In genomic region chr9:45838069-45838433, GRCm38 (mm10) we compare ENCODE assay signal across 8 mouse cellular contexts. TPM values are rescaled to one million over a fixed set of nuclear protein-coding genes. Genes with fewer than 3 reads are reported as not detected.
DNase-seq lines count a peak whose midpoint lies in the region; ATAC-seq lines count a peak whose summit lies in the region.
"Had no signal": no experiment of that assay in that cellular context is flagged by ENCODE, and none has a peak within 500 bp of the region (broad histone marks: within the 10 kb centered on the region; RNA-seq: fewer than 3 reads in every experiment).

No protein-coding gene starts in this region.

- H3K4me1 ChIP-seq in lung, embryonic 16.5 days (replicated peaks; ENCODE audit: control insufficient read depth, insufficient read depth, low read length) = peaks cover 20% of the 10 kb centered on the region
- H3K4me1 ChIP-seq in forebrain, embryonic 16.5 days (replicated peaks; ENCODE audit: control insufficient read depth, insufficient read depth, low read length) = peaks cover 31% of the 10 kb centered on the region
- H3K4me1 ChIP-seq in limb, embryonic 15.5 days = peaks cover 28% of the 10 kb centered on the region
- H3K4me1 ChIP-seq in stomach, embryonic 15.5 days = peaks cover 29% of the 10 kb centered on the region

- DNase-seq in lung, postnatal 25 days (ENCODE audit: low spot score) = no peak
- DNase-seq in frontal cortex, postnatal 10 days (ENCODE audit: low spot score in 2 of 2) = no peak
- no peak for DNase-seq in embryo, embryonic 11 days
- DNase-seq: thymus, postnatal 25 days had no signal

- peak overlapping the region; percentile 89 for H3K4me3 ChIP-seq in lung, embryonic 16.5 days (ENCODE audit: low read length)
- peak overlapping the region; percentile 93 for H3K4me3 ChIP-seq in forebrain, embryonic 16.5 days (replicated peaks; ENCODE audit: low read length)
- H3K4me3 ChIP-seq in limb, embryonic 15.5 days = peak overlapping the region; percentile 81
- H3K4me3 ChIP-seq in stomach, embryonic 15.5 days (replicated peaks) = peak overlapping the region; percentile 84

- H3K9ac ChIP-seq in lung, embryonic 16.5 days (ENCODE audit: low read length) = no peak overlapping the region; the same call in 1 of the 2 replicates
- H3K9ac ChIP-seq in forebrain, embryonic 16.5 days (replicated peaks; ENCODE audit: low read depth, low read length) = no peak overlapping the region
- no peak overlapping the region for H3K9ac ChIP-seq in limb, embryonic 15.5 days
- H3K9ac ChIP-seq in stomach, embryonic 15.5 days = no peak overlapping the region

- H3K27ac ChIP-seq in lung, embryonic 16.5 days (ENCODE audit: low read length) = no peak overlapping the region
- H3K27ac ChIP-seq in forebrain, embryonic 16.5 days (ENCODE audit: low read length) = no peak overlapping the region
- H3K27ac ChIP-seq in limb, embryonic 15.5 days = peak overlapping the region; percentile 76; the same call in 1 of the 2 replicates
- H3K27ac ChIP-seq in stomach, embryonic 15.5 days = 0 out of 2 replicates have a peak overlapping the region, but pooled peaks have one; percentile 51

- no peak for ATAC-seq in lung, embryonic 16.5 days (ENCODE audit: low read depth)
- no peak for ATAC-seq in forebrain, embryonic 16.5 days
- ATAC-seq in limb, embryonic 15.5 days (ENCODE audit: insufficient number of reproducible peaks, low FRiP score, low TSS enrichment, low read depth) = no peak; the same call in 1 of the 2 replicates
- ATAC-seq in stomach, embryonic 15.5 days (ENCODE audit: insufficient read depth, low FRiP score, low read depth) = peak; percentile 6; the same call in 1 of the 2 replicates

- 22% methylated on average over 4 of the region's 4 CpGs for WGBS in lung, embryonic 16.5 days
- WGBS in forebrain, embryonic 16.5 days = 21% methylated on average over 4 of the region's 4 CpGs
- 17% methylated on average over 4 of the region's 4 CpGs for WGBS in limb, embryonic 15.5 days
- WGBS in stomach, embryonic 15.5 days = 28% methylated on average over 4 of the region's 4 CpGs

- H3K4me2 ChIP-seq in lung, embryonic 16.5 days (ENCODE audit: low read depth, low read length) = peak overlapping the region; percentile 94
- peak overlapping the region; percentile 30; the same call in 1 of the 2 replicates for H3K4me2 ChIP-seq in forebrain, embryonic 16.5 days (ENCODE audit: low read length)
- H3K4me2 ChIP-seq in limb, embryonic 15.5 days = peak overlapping the region; percentile 91
- peak overlapping the region; percentile 95 for H3K4me2 ChIP-seq in stomach, embryonic 15.5 days

- no peaks in the 10 kb centered on the region for H3K27me3 ChIP-seq in lung, embryonic 16.5 days (ENCODE audit: control insufficient read depth, insufficient read depth, low read depth, low read length)
- no peaks in the 10 kb centered on the region for H3K27me3 ChIP-seq in forebrain, embryonic 16.5 days (replicated peaks; ENCODE audit: control insufficient read depth, insufficient read depth, low read length)
- H3K27me3 ChIP-seq in limb, embryonic 15.5 days = no peaks in the 10 kb centered on the region
- no peaks in the 10 kb centered on the region for H3K27me3 ChIP-seq in stomach, embryonic 15.5 days (replicated peaks)

- no peaks in the 10 kb centered on the region for H3K36me3 ChIP-seq in lung, embryonic 16.5 days (ENCODE audit: control insufficient read depth, insufficient read depth, low read length)
- no peaks in the 10 kb centered on the region for H3K36me3 ChIP-seq in forebrain, embryonic 16.5 days (ENCODE audit: control insufficient read depth, insufficient read depth)
- H3K36me3 ChIP-seq in limb, embryonic 15.5 days = no peaks in the 10 kb centered on the region
- no peaks in the 10 kb centered on the region for H3K36me3 ChIP-seq in stomach, embryonic 15.5 days

- H3K9me3 ChIP-seq in lung, embryonic 16.5 days (ENCODE audit: control insufficient read depth, low read length) = no peaks in the 10 kb centered on the region
- H3K9me3 ChIP-seq in forebrain, embryonic 16.5 days (ENCODE audit: control insufficient read depth, low read length) = no peaks in the 10 kb centered on the region
- H3K9me3 ChIP-seq in limb, embryonic 15.5 days = no peaks in the 10 kb centered on the region
- no peaks in the 10 kb centered on the region for H3K9me3 ChIP-seq in stomach, embryonic 15.5 days

RNA-seq across cellular contexts. Expression of gene Bace1, which starts 0.3 kb away (rescaled TPM):
- polyA plus RNA-seq in lung, embryonic 16.5 days (2015; fragmentation: Nextera tagmentation; extraction: Ambion mirVana) = 23.7 and 23.8 TPM in 2 replicates
- 46.9 and 51.7 TPM in 2 replicates for polyA plus RNA-seq in forebrain, embryonic 16.5 days (2015; fragmentation: Nextera tagmentation; extraction: Ambion mirVana)
- 37.2 and 41.8 TPM in 2 replicates for polyA plus RNA-seq in limb, embryonic 15.5 days (2015; fragmentation: Nextera tagmentation; extraction: Ambion mirVana)
- polyA plus RNA-seq in stomach, embryonic 15.5 days (2015; fragmentation: Nextera tagmentation; extraction: Ambion mirVana) = 28.3 and 28.5 TPM in 2 replicates

RNA-seq across cellular contexts. Expression of gene Cep164, which starts 9.6 kb away (rescaled TPM):
- polyA plus RNA-seq in lung, embryonic 16.5 days (2015; fragmentation: Nextera tagmentation; extraction: Ambion mirVana) = 24.8 and 26.2 TPM in 2 replicates
- polyA plus RNA-seq in forebrain, embryonic 16.5 days (2015; fragmentation: Nextera tagmentation; extraction: Ambion mirVana) = 11.6 and 17.9 TPM in 2 replicates
- polyA plus RNA-seq in limb, embryonic 15.5 days (2015; fragmentation: Nextera tagmentation; extraction: Ambion mirVana) = 28.8 and 30.3 TPM in 2 replicates
- 24.7 and 25.6 TPM in 2 replicates for polyA plus RNA-seq in stomach, embryonic 15.5 days (2015; fragmentation: Nextera tagmentation; extraction: Ambion mirVana)

Comparison
In these comparisons a context has a peak if more than half of its experiments do, and no peak if none do; other contexts are left out.
1. H3K27ac ChIP-seq: peak in limb, embryonic 15.5 days (single experiment) and stomach, embryonic 15.5 days (single experiment); none in lung, embryonic 16.5 days (single experiment) and forebrain, embryonic 16.5 days (single experiment).
2. H3K4me2 ChIP-seq: peak in every context shown above with its lines; median percentile 95 in stomach, embryonic 15.5 days; 94 in lung, embryonic 16.5 days; 91 in limb, embryonic 15.5 days; 30 in forebrain, embryonic 16.5 days.
3. Peak in every context shown above with its lines, with median percentiles within 50 percentile points of each other: H3K4me3 ChIP-seq.